29 mouse cellular contexts compared by ENCODE assay signal in genomic region chr5:35751016-35751415, GRCm38 (mm10). TPM values are rescaled to one million over a fixed set of nuclear protein-coding genes. Genes with fewer than 3 reads are reported as not detected.
DNase-seq lines count a peak whose midpoint lies in the region; ATAC-seq and TF ChIP-seq lines count a peak whose summit lies in the region.
"Had no signal": no experiment of that assay in that cellular context is flagged by ENCODE, and none has a peak within 500 bp of the region (broad histone marks: within the 10 kb centered on the region; RNA-seq: fewer than 3 reads in every experiment).

No protein-coding gene starts in this region.

- H3K27me3 ChIP-seq in liver, adult 2 months (ENCODE audit: control insufficient read depth, insufficient read depth, low read length), result no peaks in the 10 kb centered on the region
- H3K27me3 ChIP-seq in liver, embryonic 12.5 days (replicated peaks), result peaks cover 5% of the 10 kb centered on the region
- peaks cover 14% of the 10 kb centered on the region for H3K27me3 ChIP-seq in CH12.LX (replicated peaks)
- peaks cover 6% of the 10 kb centered on the region for H3K27me3 ChIP-seq in forebrain, embryonic 12.5 days
- H3K27me3 ChIP-seq: Patski had no signal

- H3K9ac ChIP-seq in liver, adult 2 months (ENCODE audit: low read depth, low read length), result no peak overlapping the region
- no peak overlapping the region for H3K9ac ChIP-seq in liver, embryonic 12.5 days
- no peak overlapping the region for H3K9ac ChIP-seq in CH12.LX (ENCODE audit: insufficient read depth, low read depth)
- H3K9ac ChIP-seq in forebrain, embryonic 12.5 days, result no peak overlapping the region
- H3K9ac ChIP-seq: embryonic facial prominence, embryonic 13.5 days; forebrain, embryonic 13.5 days; forebrain, postnatal 0 days; hindbrain, embryonic 14.5 days had no signal

- no peak overlapping the region for H3K4me3 ChIP-seq in liver, adult 2 months (ENCODE audit: insufficient read depth, low read depth, low read length)
- no peak overlapping the region for H3K4me3 ChIP-seq in liver, embryonic 12.5 days
- H3K4me3 ChIP-seq in CH12.LX (replicated peaks in 1 of 3; ENCODE audit: low read depth in 2 of 3, low read length in 2 of 3, poor library complexity in 1 of 3), result no peak overlapping the region
- H3K4me3 ChIP-seq in forebrain, embryonic 12.5 days (replicated peaks), result no peak overlapping the region
- H3K4me3 ChIP-seq: embryonic facial prominence, embryonic 10.5 days; embryonic facial prominence, embryonic 13.5 days; erythroblast, embryonic 14.5 days; forebrain, embryonic 13.5 days; gastrocnemius, adult 2 months had no signal

- H3K4me2 ChIP-seq in liver, embryonic 12.5 days, result no peak overlapping the region
- no peak overlapping the region for H3K4me2 ChIP-seq in CH12.LX (ENCODE audit: insufficient read depth, low read depth, poor library complexity, severe bottlenecking)
- H3K4me2 ChIP-seq in forebrain, embryonic 12.5 days, result no peak overlapping the region
- H3K4me2 ChIP-seq: embryonic facial prominence, embryonic 13.5 days; forebrain, embryonic 13.5 days; heart, embryonic 11.5 days; hindbrain, embryonic 14.5 days had no signal

- no peaks in the 10 kb centered on the region; the same call in 1 of the 2 replicates for H3K4me1 ChIP-seq in liver, adult 2 months (ENCODE audit: control insufficient read depth, insufficient read depth, low read length)
- H3K4me1 ChIP-seq in liver, embryonic 12.5 days, result no peaks in the 10 kb centered on the region
- H3K4me1 ChIP-seq in CH12.LX (ENCODE audit: control insufficient read depth in 1 of 2, insufficient read depth in 2 of 2), result peaks cover 0 to 37% of the 10 kb centered on the region in 2 experiments; a peak in 2 of 4 replicates
- H3K4me1 ChIP-seq in forebrain, embryonic 12.5 days, result no peaks in the 10 kb centered on the region
- H3K4me1 ChIP-seq: embryonic facial prominence, embryonic 10.5 days; embryonic facial prominence, embryonic 13.5 days; forebrain, embryonic 13.5 days had no signal

- dilution Hi-C loops in CH12.LX (cut with MboI; ENCODE audit: extremely low pct_ligation_motif_present, extremely low pct_unique_long_range_greater_than_20kb, low sequenced_read_pairs), result no loop called here

- ATAC-seq in liver, embryonic 12.5 days, result no peak
- ATAC-seq in forebrain, embryonic 12.5 days (ENCODE audit: low FRiP score), result no peak
- ATAC-seq: forebrain, embryonic 13.5 days; forebrain, postnatal 0 days; hindbrain, postnatal 0 days; inflammation-experienced regulatory T-cells, adult 6 months; Patski had no signal

- 74% methylated on average over 7 of the region's 7 CpGs for WGBS in liver, adult 2 months
- WGBS in liver, embryonic 12.5 days (ENCODE audit: insufficient replicate concordance), result 65% methylated on average over 7 of the region's 7 CpGs
- 85% methylated on average over 7 of the region's 7 CpGs for WGBS in forebrain, embryonic 12.5 days

- peak overlapping the region; percentile 26; the same call in 1 of the 2 replicates for H3K27ac ChIP-seq in liver, adult 2 months (replicated peaks; ENCODE audit: insufficient read depth, low read depth, low read length)
- H3K27ac ChIP-seq in liver, embryonic 12.5 days, result no peak overlapping the region
- no peak overlapping the region for H3K27ac ChIP-seq in CH12.LX (ENCODE audit: insufficient read depth, low read depth)
- no peak overlapping the region for H3K27ac ChIP-seq in forebrain, embryonic 12.5 days
- H3K27ac ChIP-seq: embryonic facial prominence, embryonic 10.5 days; embryonic facial prominence, embryonic 13.5 days; forebrain, embryonic 13.5 days; gastrocnemius, adult 2 months; hindbrain, embryonic 14.5 days; hindbrain, postnatal 0 days had no signal

- TF ChIP-seq EP300 in CH12.LX (IDR thresholded peaks at IDR 0.05; ENCODE audit: low read length), result no peak

- DNase-seq in liver, adult 2 months (ENCODE audit: extremely low read depth, low read depth, low spot score), result no peak
- DNase-seq in 3T3-L1 (ENCODE audit: low read depth, low spot score) (peak; percentile 61), CH12.LX (ENCODE audit: extremely low read depth) (no peak)
- no peak for DNase-seq in right cerebral cortex, postnatal 25 days
- DNase-seq: adrenal gland, adult 2 months; adrenal gland, postnatal 14 days; cerebellum, adult 11-12 months; cerebellum, adult 8-10 months; cerebellum, postnatal 10 days; cerebellum, postnatal 36 days; embryo, embryonic 11 days; forebrain, postnatal 0 days; gastrocnemius, adult 2 months; gastrocnemius, postnatal 14 days; heart, adult 11 months; heart, postnatal 10 days; heart, postnatal 4 days had no signal

- no peak for TF ChIP-seq RAD21 in CH12.LX (IDR thresholded peaks at IDR 0.05; ENCODE audit: low read depth, low read length)

- TF ChIP-seq POLR2A in liver, adult 2 months (IDR thresholded peaks at IDR 0.05; ENCODE audit: extremely low read depth, insufficient read depth, low read length), result no peak
- no peak for TF ChIP-seq POLR2A in CH12.LX (IDR thresholded peaks at IDR 0.05; ENCODE audit: low read depth, low read length)

- H3K79me2 ChIP-seq in liver, adult 2 months (ENCODE audit: control insufficient read depth, insufficient read depth, low read length), result no peaks in the 10 kb centered on the region
- no peaks in the 10 kb centered on the region for H3K79me2 ChIP-seq in CH12.LX (replicated peaks; ENCODE audit: control insufficient read depth, extremely low read depth, insufficient read depth, poor library complexity, severe bottlenecking)

- TF ChIP-seq CTCF in liver, adult 2 months (IDR thresholded peaks at IDR 0.05; ENCODE audit: low read depth, low read length), result no peak
- TF ChIP-seq CTCF in CH12.LX (conservative IDR thresholded peaks at IDR 0.05 in 1 of 2, IDR thresholded peaks at IDR 0.05 in 1 of 2; ENCODE audit: low read depth in 2 of 2, low read length in 2 of 2), result no peak

- no peaks in the 10 kb centered on the region for H3K9me3 ChIP-seq in liver, embryonic 12.5 days (replicated peaks)
- no peaks in the 10 kb centered on the region for H3K9me3 ChIP-seq in CH12.LX (replicated peaks; ENCODE audit: low read length)
- no peaks in the 10 kb centered on the region for H3K9me3 ChIP-seq in forebrain, embryonic 12.5 days
- H3K9me3 ChIP-seq: embryonic facial prominence, embryonic 10.5 days; embryonic facial prominence, embryonic 13.5 days; forebrain, embryonic 13.5 days; G1E had no signal

- in situ Hi-C loops in CH12.LX (cut with MboI; ENCODE audit: low pct_ligation_motif_present, low pct_unique_long_range_greater_than_20kb, low sequenced_read_pairs), result no loop called here

- H3K36me3 ChIP-seq in liver, adult 2 months (ENCODE audit: control insufficient read depth, insufficient read depth, low read length), result no peaks in the 10 kb centered on the region
- H3K36me3 ChIP-seq in liver, embryonic 12.5 days, result no peaks in the 10 kb centered on the region
- H3K36me3 ChIP-seq in CH12.LX (replicated peaks in 1 of 2; ENCODE audit: control insufficient read depth in 1 of 2, insufficient read depth in 1 of 2, low read length in 1 of 2), result no peaks in the 10 kb centered on the region
- H3K36me3 ChIP-seq in forebrain, embryonic 12.5 days (replicated peaks), result no peaks in the 10 kb centered on the region
- H3K36me3 ChIP-seq: embryonic facial prominence, embryonic 10.5 days; embryonic facial prominence, embryonic 13.5 days; G1E had no signal

TF ChIP-seq in CH12.LX, 34 proteins besides CTCF, POLR2A, EP300 and RAD21:
- no peak for TF ChIP-seq JUND (conservative IDR thresholded peaks at IDR 0.05; ENCODE audit: low read depth, low read length)
- no peak for TF ChIP-seq NRF1 (IDR thresholded peaks at IDR 0.05; ENCODE audit: low read depth, low read length)
- no peak for TF ChIP-seq POLR2AphosphoS2 (IDR thresholded peaks at IDR 0.05; ENCODE audit: low read depth, low read length)
- 0 out of 2 replicates have a peak, but pooled peaks have one; percentile 42 for TF ChIP-seq MAFK (IDR thresholded peaks at IDR 0.05; ENCODE audit: insufficient replicate concordance, low read length)

RNA-seq across cellular contexts. Expression of gene Ablim2, which starts 6.7 kb away (rescaled TPM):
- total RNA-seq in liver, adult 2 months (2014; rRNA removed), result 1.9 and 2.3 TPM in 2 replicates
- 3.5 and 5.9 TPM in 2 replicates for polyA plus RNA-seq in liver, adult 2 months (2012; rRNA removed)
- 0.08 and 0.12 TPM in 2 replicates for polyA plus RNA-seq in liver, embryonic 12.5 days (2016; fragmentation: Nextera tagmentation; extraction: Ambion mirVana)
- 3.7 and 11.0 TPM in 2 replicates for total RNA-seq in CH12.LX (2012; rRNA removed)
- 4.7 and 12.2 TPM in 2 replicates for total RNA-seq in CH12.LX (2014; rRNA removed)
- 2.6 and 4.4 TPM in 2 replicates for polyA plus RNA-seq in CH12.LX (2012; ENCODE audit: insufficient read length, low read depth)
- 1.2 and 1.3 TPM in 2 replicates for polyA plus RNA-seq in forebrain, embryonic 12.5 days (2016; fragmentation: Nextera tagmentation; extraction: Ambion mirVana)
- polyA plus RNA-seq: erythroblast, embryonic 14.5 days; G1E had no signal

RNA-seq across cellular contexts. Expression of gene Sh3tc1, which starts 11.2 kb away (rescaled TPM):
- total RNA-seq in liver, adult 2 months (2014; rRNA removed), result 4.8 and 5.2 TPM in 2 replicates
- polyA plus RNA-seq in liver, adult 2 months (2012; rRNA removed), result 2.1 and 3.0 TPM in 2 replicates
- polyA plus RNA-seq in liver, embryonic 12.5 days (2016; fragmentation: Nextera tagmentation; extraction: Ambion mirVana), result 3.3 and 3.8 TPM in 2 replicates
- 0.85 and 0.97 TPM in 2 replicates for total RNA-seq in CH12.LX (2012; rRNA removed)
- total RNA-seq in CH12.LX (2014; rRNA removed), result 1.2 and 1.4 TPM in 2 replicates
- 2.3 and 3.5 TPM in 2 replicates for polyA plus RNA-seq in CH12.LX (2012; ENCODE audit: insufficient read length, low read depth)
- polyA plus RNA-seq in forebrain, embryonic 12.5 days (2016; fragmentation: Nextera tagmentation; extraction: Ambion mirVana), result 3.0 and 4.0 TPM in 2 replicates
